Mouse (Mus musculus) frontal cortex, postnatal 36 days (tissue): ENCODE results near the gene 6030445D17Rik.
A peak's percentile ranks its signal among the peaks of the same experiment; 100 is the strongest.

Source experiments
- DNase-seq, 2 experiments: peaks; one replicate each; pipeline ENCODE4 v3.0.0; 2022; ENCODE audit warnings: low spot score in 2 of 2

The 6030445D17Rik gene

DNA sequence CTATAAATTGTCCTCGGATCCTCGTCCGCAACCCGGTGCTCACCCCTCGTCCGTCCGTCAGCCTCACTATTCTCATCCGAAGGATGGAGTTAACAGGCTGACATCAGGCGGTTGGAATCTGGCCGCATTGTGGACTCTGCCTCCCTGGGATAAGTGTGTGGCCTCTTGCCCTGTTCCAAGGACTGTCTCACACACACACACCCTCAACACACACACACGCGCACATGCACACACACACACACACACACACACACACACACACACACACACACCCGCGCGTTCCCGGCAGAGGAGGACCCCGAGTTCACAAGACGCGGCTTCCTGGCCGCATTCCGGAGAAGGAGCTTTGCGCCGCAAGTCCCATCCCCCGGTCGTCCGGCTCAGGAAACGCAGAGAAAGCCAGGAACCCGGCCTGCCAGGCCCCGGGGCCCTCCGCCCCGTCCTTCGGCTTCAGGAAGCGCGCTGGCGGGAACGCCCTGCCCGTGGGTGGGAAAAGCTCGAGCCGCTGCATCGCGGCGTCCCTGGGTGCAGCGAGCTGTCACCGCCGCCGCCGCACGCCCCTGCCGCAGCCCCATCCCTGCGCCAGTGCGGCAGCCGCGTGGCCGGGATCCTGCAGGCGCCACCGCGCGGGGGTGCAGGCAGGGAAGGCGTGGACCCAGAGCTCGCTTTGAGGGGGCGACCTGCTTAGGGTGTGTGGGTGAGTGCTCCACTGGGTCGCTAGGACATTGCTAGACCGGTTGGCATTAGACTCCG, at the start of gene 6030445D17Rik:
6030445D17Rik (plus strand) TSS at position 165 of the 753 bp plus-strand sequence.
- peak; percentile 60 to 74 for DNase-seq

- no peak for DNase-seq
These were observed 46.6 kb upstream of the 6030445D17Rik start for GRCm38 (mm10) chr4:136415477-136415876.

GRCm38 (mm10) chr4:136418962-136419361, 43.1 kb upstream of the 6030445D17Rik start:
- DNase-seq: no peak

DNA sequence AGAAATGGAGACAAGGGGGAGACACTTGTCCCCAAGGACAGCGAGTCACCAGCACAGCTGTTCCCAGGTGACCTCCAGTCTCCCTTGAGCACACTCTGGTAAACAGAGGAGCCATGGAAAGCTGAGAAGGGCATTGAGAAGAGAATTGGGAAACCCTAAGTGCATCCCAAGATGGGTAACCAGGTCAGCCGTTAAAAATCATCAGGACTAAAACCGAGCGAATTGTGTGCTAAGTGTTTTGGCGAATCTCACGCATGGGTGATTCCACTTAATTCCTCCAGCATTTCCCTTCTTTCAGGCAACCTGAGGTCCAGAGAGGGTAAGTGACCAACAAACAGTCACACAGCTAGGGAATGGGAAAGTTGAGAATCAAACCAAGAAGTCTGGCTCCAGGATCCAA, 42.7 kb upstream of the 6030445D17Rik start:
- DNase-seq: no peak

GRCm38 (mm10) chr4:136423224-136423623, 38.8 kb upstream of the 6030445D17Rik start, which contains the start of gene Htr1d:
Htr1d (plus strand) TSS chr4:136423524.
- DNase-seq: no peak

DNA sequence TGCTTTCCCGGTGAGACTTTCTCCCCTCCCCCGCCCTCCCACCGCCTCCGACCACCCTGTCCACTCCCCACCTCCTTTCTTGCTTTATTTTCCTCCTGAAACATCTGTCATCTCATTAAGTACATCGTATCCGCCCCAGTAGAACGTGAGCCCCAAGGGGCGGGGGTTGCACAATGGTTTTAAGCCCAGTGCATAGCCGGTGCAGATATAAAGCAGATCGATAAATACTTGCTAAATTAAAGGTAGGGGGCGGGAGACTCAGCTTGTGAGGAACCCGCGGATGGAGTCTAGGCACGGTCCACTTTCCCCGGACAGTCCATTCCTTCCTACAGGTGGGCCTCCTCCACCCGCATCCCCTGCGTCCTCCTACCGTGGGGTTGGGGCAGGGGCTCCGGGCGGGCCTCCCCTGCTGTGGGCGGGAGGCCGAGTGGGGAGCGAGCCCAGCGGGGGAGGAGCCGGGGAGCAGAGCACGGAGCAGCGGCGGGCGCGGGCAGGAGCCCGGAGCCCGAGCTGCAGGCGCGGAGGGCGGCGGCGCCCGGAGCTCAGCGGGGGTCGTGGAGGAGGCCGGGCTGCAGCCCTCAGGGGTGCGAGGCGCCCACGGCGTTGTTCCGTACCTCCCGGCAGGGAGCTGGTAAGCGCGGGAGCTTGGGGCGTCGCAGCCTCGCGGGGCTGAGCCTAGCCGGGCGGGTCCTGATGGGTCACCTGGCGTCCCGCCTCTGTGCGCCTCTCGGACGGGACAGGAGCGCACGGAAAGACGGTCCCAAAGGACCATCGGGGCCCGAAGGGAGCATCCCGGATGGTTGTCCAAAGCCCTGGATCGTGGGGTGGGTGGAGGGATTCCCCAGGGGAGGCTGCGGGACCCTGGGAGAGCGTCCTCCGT, 37.7 kb upstream of the 6030445D17Rik start:
- no peak for DNase-seq

GRCm38 (mm10) chr4:136425000-136425288, 37.1 kb upstream of the 6030445D17Rik start:
- DNase-seq: no peak

- DNase-seq: no peak
These were observed 31.3 kb upstream of the 6030445D17Rik start for GRCm38 (mm10) chr4:136430609-136431375.

DNA sequence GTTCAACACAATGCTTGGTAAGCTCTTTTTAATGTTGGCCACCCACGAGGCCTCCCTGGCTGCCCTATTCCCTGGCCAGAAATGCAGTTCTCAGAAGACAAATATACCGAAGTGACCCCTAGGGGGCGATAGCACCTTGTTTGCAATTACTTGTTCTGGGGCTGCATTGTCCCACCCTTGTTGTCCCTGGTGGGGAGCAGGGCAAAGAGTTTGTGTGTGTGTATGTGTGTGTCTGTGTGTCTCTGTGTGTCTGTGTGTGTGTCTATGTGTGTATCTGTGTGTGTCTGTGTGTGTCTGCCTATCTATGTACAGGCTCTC, 30.7 kb upstream of the 6030445D17Rik start:
- peak in 1 of 2 experiments; percentile 38 for DNase-seq

GRCm38 (mm10) chr4:136434029-136434428, 28.0 kb upstream of the 6030445D17Rik start:
- no peak for DNase-seq

DNA sequence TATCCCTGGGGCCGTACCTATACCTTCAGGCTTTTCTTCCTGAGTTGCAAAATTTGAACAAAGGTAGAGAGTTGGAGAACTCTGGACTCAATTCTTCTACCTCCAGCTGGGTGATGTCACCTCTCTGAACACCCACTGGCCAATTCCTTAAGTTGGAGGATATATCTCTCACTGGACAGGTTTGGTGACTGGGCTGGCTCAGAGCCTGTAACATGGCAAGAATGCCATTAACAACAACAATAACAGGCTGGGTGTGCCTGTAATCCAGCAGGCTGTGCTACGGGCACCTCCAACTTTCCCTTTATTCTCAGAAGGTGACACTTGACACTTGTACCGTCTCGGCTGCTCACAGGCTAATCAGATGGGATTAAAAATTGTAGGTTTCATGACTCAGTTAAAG, 22.9 kb upstream of the 6030445D17Rik start:
- DNase-seq: no peak

GRCm38 (mm10) chr4:136441354-136442043, 20.6 kb upstream of the 6030445D17Rik start:
- no peak for DNase-seq

GRCm38 (mm10) chr4:136444561-136444960, 17.5 kb upstream of the 6030445D17Rik start:
- DNase-seq: no peak

DNA sequence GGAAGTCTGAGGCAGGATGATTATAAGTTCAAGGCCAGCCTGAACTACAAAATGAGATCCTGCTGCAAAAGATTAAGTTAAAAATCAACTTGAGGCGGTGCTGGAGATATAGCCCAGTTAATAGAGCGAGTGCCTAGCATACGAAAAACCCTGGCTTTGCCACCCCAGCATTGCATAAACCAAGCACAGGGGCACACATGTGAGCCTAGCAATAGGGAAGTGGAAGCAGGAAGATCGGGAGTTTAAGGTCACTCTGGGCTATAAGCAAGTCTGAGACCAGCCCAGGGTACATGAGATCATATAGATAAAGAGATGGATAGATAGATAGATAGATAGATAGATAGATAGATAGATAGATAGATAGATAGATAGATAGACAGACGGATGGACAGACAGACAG, 12.3 kb upstream of the 6030445D17Rik start:
- DNase-seq: no peak

DNA sequence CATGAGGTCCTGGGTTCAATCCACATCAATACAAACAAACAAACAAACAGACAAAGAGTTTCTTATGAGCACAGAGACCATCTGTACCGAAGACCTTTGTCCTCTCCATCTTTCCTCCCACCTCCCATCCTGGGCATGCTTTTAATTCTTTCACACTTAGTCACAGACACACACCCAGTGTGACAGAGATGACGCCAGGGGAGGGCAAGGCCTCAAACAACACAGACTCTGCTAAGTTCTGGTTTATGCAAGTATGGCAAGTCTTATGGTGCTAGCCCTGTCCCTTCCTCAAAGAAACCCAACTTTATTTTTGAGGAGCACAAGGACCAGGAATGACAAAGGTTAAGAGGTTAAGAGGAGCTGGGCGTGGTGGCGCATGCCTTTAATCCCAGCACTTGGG, 11.8 kb upstream of the 6030445D17Rik start:
- DNase-seq: no peak

- no peak for DNase-seq
These were observed 10.5 kb upstream of the 6030445D17Rik start for GRCm38 (mm10) chr4:136451564-136451963.

DNA sequence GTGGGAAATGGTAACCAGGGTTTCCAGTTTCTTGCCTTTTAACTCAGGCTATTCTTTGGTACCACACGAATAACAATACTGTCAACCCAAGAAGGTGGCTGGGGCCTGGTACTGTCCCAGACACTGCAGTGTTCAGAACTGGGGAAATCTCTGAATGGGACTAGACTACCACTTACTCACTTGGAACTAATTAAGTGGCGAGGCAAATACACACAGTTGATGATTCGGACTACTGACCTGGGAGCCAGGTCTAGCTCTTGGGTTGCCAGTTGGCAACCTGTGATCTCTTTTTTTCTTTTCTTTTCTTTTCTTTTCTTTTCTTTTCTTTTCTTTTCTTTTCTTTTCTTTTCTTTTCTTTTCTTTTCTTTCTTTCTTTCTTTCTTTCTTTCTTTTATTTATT, 9.8 kb upstream of the 6030445D17Rik start:
- no peak for DNase-seq

DNA sequence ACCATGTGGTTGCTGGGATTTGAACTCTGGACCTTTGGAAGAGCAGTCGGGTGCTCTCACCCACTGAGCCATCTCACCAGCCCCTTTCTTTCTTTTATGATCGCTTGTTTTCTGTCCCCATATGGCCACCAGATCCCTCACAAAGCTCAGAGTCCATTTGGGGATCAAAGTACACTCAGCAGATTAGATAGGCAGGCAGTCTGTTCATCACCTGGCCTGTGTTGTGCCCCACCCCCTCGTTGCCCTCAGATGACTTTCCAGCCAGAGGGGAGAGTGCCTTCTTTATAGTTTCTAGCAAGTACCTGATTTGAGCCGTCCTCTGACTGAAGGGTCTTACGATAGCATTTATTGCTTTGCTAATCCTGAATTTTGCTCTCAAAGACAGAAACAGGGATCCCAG, 9.3 kb upstream of the 6030445D17Rik start:
- DNase-seq: no peak

DNA sequence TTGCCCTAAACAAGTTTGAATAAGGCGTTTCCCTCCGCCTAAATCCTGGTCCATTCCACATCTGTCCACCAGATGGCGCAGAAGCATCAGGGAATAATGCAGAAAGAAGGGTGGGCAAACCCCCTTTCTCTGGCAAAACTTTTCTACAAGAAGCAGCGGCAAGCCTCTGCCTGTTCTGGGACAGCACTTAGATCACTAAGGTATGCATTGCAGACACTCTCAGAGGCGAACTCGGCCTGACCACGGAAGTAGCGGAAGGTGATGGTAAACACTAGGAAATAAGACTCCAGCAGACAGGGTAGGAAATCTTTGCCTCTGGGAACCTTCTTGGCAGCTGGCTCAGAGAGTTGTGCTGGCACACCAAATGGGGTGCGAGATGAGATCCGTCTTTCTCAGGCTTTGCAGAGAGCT, 7.2 kb upstream of the 6030445D17Rik start:
- peak; percentile 81 to 84 for DNase-seq

DNA sequence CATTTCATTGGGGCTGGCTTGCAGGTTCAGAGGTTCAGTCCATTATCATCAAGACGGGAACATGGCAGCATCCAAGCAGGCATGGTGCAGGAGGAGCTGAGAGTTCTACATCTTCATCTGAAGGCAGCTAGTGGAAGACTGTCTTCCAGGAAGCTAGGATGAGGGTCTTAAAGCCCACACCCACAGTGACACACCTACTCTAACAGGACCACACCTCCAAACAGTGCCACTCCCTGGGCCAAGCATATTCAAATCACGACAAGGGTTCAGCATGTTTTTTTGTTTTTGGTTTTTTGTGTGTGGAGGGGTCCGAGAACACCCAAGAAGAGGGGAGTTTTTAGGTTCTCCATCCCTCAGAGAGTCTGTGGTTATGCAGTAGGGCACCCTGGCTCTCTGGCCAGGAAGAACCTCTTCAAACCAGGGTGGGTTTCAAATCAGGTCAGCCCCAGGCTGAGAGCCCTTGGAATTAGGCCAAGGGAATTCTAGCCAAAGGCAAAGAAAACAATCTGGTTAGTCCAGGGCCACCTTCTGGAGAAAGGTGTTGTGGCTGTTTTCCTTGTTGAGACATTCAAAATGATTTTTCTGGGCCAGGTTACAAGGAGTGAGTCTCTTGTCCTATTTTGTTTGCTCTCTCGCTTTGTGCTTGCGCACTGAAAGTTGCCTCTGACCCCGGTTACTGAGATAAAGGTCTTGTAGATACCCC, 5.4 kb upstream of the 6030445D17Rik start:
- DNase-seq: no peak

DNA sequence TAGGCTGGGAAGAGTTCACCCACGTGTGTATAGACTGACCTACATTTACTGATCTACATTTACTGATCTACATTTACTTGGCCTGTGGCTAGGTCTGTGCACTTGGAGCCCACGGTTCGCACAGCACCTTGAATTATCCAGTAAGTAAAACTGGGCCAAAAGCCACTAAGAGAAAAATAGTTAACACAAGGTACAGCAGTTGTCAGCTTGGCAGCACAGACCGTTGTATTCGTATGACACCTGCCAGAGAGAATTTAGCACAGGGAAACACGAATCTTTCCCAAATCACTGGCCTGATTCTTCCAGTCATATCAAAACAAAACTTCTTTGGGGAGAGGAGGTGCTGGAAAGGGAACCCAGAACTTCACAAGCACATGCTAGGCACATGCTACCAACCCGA, 3.8 kb upstream of the 6030445D17Rik start:
- no peak for DNase-seq
